Mouse (Mus musculus): Measurements from ENCODE around the gene Btbd17.

DNA sequence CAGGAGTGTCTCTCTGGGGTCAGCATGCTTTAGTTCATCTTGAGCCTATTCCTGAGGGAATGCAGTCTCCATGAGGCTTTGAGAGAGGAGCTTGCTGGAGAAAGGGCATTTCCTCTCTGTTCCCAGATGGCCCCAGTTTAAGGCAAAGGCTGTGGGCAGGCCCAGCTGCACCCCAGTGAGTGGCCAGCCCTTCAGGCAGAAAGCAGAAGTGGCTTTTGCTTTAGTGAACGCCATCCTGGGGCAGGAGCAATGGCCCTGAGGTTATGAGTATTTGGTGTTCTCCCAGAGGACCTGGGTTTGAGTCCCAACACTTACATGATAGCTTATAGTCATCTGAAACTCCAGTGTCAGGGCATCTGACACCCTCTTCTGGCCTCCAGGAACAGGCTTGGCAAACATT, 25.6 kb upstream of the Btbd17 start:
- no peak for TF ChIP-seq CTCF (IDR thresholded peaks at IDR 0.05; ENCODE audit: extremely low read depth, insufficient read depth, insufficient read length, insufficient replicate concordance)
- no peak for TF ChIP-seq POLR2A (IDR thresholded peaks at IDR 0.05; ENCODE audit: low read depth, low read length)
